Mouse (Mus musculus) olfactory bulb, adult 2 months (tissue): Measurements from ENCODE around the gene Nav2. TPM values are rescaled to one million over a fixed set of nuclear protein-coding genes. Genes with fewer than 3 reads are reported as not detected.

ENCODE experiments used
- H3K27ac ChIP-seq: fragments of 200-500 bp; 2 replicates; pipeline ENCODE4 v1.5.1; 2012; ENCODE audit warnings: low read depth, low read length; ENCODE audit not compliant: insufficient read depth
- H3K4me1 ChIP-seq: fragments of 200-500 bp; 2 replicates; pipeline ENCODE4 v1.6.1; 2012; ENCODE audit warnings: low read length; ENCODE audit not compliant: control insufficient read depth, insufficient read depth
- H3K4me3 ChIP-seq: fragments of 200-500 bp; 2 replicates; pipeline ENCODE4 v1.5.1; 2012; ENCODE audit warnings: mild to moderate bottlenecking, low read depth, low read length, moderate library complexity; ENCODE audit not compliant: insufficient read depth
- CTCF ChIP-seq: fragments of 200-500 bp; IDR thresholded peaks from 2 replicates; pipeline ENCODE4 v1.5.1; 2012; ENCODE audit warnings: low read depth, mild to moderate bottlenecking, low read length, moderate library complexity; ENCODE audit not compliant: insufficient read depth
- POLR2A ChIP-seq: fragments of 200-500 bp; IDR thresholded peaks from 2 replicates; pipeline ENCODE4 v1.6.1; 2012; ENCODE audit warnings: mild to moderate bottlenecking, low read depth, low read length, moderate library complexity; ENCODE audit not compliant: insufficient read depth
- WGBS: fragments of 180-500 bp; shearing (Covaris S2); methylation state at CpG from one replicate; pipeline ENCODE4 v1.1.7; 2018; 5-methylcytosine and 5-hydroxymethylcytosine counted together
- polyA plus RNA-seq: library from polyadenylated mRNA; stranded (reverse); fragments of >200 nt; gene quantifications from 2 replicates; pipeline ENCODE4 v1.2.4, GENCODE M21; 2012; ENCODE audit warnings: low replicate concordance; ENCODE audit not compliant: missing spikeins, insufficient read depth, insufficient read length

Nav2 gene
- polyA plus RNA-seq, 1 experiment, result 57.3 TPM

DNA sequence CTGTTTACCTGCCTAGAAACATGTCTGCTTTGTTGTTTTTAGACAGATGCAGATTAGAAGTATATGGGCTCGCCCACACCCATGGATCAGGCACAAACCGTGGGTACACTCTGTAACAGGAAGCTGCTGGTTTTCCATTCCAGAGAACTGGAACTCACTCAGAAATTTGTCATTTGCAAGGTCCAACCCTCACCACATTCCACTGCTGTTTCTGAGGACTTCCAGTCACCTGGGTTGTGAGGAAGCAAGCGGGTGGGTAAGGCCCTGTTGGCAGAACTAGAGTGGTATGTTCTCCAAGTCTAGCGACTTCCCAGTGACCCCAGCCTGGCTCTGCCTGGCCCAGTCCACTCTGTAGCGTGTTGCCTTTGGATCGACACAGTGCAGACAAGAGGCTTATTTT, 349.6 kb downstream of the Nav2 start:
- H3K4me1 ChIP-seq, result peaks cover 63% of the 10 kb centered on the region
- H3K4me3 ChIP-seq, result no peak overlapping the region
- WGBS, result 61% methylated on average over 6 of the region's 6 CpGs
- no peak overlapping the region for H3K27ac ChIP-seq
- no peak for TF ChIP-seq CTCF
- TF ChIP-seq POLR2A, result no peak

DNA sequence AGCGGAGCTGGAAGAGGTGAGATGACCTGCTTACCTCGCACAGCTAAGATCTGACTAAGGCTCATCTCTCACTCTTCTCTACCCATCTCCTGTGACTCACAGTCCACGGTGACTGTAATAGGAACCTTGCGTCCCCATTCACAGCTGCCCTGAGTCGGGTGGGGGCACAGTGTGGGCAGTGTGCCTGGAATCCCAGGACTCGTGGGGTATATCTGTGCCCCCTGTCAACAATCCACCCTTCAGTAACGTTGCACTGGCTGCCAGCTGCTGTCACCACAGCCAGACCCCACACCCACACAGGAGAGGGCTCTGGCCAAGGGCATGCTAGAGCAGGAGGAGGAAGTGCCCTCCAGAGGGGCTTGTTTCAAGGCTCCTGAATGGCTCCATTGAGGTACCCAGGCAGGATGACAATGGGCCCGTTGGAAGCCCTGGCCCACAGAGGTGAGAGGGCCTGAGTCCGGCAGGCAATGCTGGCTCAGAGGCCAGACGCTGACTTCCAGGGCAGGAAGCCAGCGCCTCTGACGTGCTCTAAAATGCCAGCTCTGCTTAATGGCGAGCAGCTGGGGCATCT, 353.5 kb downstream of the Nav2 start:
- peak overlapping the region; percentile 38; the same call in 1 of the 2 replicates for H3K27ac ChIP-seq

DNA sequence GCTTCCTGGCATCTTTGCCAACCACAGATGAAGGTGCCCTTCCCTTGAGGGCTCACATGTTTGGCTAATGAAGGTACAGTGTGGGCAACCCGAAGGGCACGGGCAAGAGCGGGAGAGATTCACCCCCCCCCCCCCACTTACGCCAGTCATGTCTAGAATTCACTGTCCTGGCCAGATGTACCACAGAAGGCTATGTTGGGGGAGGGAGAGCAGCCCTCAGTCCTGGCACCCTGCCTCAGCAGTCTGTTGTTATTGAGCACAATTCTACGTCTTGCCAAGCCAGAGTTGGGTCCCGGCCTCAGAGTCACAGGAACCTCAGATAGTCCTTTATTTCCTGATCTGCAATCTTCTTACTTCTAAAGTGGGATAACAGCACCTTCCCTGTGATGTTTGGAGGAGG, 357.9 kb downstream of the Nav2 start:
- TF ChIP-seq POLR2A (no peak), CTCF (no peak)
- Histone ChIP-seq H3K27ac (peak overlapping the region; percentile 69), H3K4me1 (peaks cover 71% of the 10 kb centered on the region), H3K4me3 (no peak overlapping the region)
- WGBS, result 25% methylated on average over 6 of the region's 6 CpGs

More for the DNA sequence above, 353.5 kb downstream of the Nav2 start:
- TF ChIP-seq POLR2A (no peak), CTCF (no peak)
- H3K4me1 ChIP-seq, result peaks cover 65% of the 10 kb centered on the region
- H3K4me3 ChIP-seq, result no peak overlapping the region
- WGBS, result 25% methylated on average over 13 of the region's 13 CpGs

DNA sequence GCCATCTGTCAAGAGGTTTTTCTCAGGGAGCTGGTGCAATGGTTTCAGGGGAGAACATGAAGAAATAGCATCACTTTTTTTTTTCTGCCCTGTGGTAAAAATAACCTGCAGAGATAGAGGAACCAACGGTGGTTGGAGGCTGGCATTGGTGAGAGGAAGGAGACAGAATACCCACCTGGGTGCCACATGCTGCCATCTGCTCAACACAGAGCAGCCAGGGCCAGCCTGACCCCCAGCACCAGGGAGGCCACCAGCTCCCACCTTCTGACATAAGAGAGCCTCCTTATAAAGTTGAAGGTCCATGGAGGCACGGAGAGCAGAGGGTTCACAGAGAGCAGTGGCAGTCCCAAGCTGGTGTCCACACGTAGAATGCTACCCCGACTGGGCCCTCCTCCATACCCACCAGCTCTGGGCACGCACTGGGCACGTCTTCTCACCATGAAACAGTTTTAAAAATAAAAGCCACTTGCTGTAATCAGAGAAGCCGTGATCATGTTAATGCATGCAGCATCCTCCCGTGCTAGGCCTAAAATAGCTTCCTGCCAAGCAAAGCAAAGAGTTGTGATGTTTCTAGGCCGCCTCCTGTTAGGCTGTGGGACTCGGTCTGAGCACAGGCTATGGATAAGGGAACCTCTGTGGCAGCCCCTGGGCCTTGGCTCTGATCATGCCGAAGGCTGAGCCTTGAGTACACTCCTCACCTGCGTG, 359.3 kb downstream of the Nav2 start:
- peak overlapping the region; percentile 90 for H3K27ac ChIP-seq
- TF ChIP-seq POLR2A, result no peak
- no peak for TF ChIP-seq CTCF
- H3K4me3 ChIP-seq, result no peak overlapping the region
- WGBS, result 21% methylated on average over 12 of the region's 12 CpGs
- peaks cover 71% of the 10 kb centered on the region for H3K4me1 ChIP-seq

DNA sequence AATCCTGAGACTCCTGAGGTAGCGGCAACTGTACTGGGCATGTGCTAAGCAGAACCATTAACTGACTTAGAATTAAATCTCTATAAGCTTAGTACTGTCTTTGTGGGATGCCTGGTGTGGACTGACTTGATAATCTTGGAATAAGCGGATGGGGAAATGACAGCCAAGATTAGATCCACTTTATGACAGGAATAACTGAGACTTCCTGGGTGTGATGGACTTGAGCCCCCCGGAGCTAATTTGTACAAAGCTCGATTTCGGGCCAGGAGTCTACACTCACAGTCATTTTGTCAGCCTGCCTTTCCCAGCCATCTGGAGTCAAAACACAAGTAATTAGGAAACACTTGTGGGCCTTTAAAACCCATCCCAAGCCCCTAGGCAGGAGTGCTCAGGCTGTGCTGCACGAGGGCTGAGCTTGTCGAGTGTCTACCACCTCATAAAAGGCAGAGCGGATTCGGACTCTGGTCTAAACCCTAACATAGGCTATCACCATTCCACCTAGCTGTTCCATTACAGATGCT, 359.9 kb downstream of the Nav2 start:
- H3K4me1 ChIP-seq, result peaks cover 74% of the 10 kb centered on the region
- 46% methylated on average over 9 of the region's 9 CpGs for WGBS
- H3K27ac ChIP-seq, result peak overlapping the region; percentile 89
- no peak for TF ChIP-seq POLR2A
- no peak for TF ChIP-seq CTCF
- H3K4me3 ChIP-seq, result no peak overlapping the region

DNA sequence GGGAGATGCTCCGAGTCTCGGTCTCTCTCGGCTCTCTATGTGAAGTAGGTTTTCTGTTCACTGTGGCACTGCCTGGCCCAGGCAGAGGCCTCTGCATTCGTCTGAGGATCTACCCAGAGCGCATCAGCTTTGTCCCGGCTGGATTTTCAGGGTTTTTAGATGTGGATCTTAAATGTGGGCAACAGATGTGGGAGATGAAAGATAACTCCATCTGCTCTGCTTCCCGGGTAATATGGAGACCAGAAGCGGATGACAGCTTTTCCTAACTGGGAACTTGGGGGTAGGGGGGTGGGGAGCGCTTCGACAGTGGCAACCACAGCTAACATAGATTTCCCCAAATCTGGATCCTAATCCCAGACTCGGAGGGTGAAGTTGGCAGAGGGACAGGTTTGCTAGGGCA, 362.3 kb downstream of the Nav2 start:
- 61% methylated on average over 11 of the region's 11 CpGs for WGBS
- no peak for TF ChIP-seq POLR2A
- TF ChIP-seq CTCF, result no peak
- no peak overlapping the region for H3K4me3 ChIP-seq
- H3K4me1 ChIP-seq, result peaks cover 76% of the 10 kb centered on the region
- H3K27ac ChIP-seq, result no peak overlapping the region

DNA sequence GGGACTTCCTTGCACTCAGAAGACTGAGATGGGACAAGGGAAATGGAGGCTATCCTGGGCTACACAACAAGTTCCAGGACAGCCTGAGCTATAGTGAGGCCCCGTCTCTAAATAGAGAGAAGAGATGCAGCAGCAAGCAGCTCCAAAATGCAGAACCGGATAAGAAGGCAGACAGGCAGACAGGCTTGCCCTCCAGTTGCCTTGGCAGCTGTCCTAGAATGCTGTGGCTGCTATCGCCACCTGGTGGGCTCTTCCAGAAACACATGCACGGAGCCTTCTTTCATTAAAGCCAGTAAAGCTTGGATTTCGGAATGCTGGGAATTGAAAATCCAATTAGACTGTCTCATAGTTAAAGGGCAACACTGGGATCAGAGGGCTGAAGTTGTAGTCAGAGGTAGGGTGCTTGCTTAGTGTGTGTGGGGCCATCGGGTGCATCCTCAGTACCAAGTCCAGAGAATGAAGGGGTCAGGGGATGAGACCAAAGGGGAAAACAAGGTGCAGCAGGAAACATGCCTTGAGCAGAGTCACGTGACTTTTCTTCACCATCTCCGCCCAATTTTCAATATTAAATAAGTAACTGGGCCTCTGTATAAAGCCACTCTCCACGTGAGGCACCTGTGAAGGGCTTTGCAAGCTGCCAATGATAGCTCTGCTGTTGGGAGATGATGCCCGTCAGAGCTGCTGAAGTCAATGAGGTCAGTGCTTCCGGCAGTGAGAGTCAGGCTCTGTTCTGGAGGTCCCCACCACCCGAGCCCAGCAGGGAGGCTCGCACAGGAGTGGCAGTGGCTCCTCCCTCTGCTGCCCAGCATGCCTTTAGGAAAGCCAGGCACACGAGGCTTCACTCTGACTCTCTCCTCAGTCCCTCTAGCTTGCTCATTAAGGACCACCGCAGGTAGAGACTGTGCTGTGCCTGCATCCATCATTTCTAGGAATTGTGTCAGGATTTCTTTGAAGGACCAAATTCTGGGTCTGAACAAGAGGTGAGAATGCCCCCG, 364.2 kb downstream of the Nav2 start:
- Histone ChIP-seq H3K4me1 (peaks cover 67% of the 10 kb centered on the region), H3K4me3 (no peak overlapping the region), H3K27ac (peak overlapping the region; percentile 56; the same call in 1 of the 2 replicates)
- TF ChIP-seq CTCF, result peak; percentile 48
- TF ChIP-seq POLR2A, result no peak
- WGBS, result 24% methylated on average over 16 of the region's 16 CpGs

DNA sequence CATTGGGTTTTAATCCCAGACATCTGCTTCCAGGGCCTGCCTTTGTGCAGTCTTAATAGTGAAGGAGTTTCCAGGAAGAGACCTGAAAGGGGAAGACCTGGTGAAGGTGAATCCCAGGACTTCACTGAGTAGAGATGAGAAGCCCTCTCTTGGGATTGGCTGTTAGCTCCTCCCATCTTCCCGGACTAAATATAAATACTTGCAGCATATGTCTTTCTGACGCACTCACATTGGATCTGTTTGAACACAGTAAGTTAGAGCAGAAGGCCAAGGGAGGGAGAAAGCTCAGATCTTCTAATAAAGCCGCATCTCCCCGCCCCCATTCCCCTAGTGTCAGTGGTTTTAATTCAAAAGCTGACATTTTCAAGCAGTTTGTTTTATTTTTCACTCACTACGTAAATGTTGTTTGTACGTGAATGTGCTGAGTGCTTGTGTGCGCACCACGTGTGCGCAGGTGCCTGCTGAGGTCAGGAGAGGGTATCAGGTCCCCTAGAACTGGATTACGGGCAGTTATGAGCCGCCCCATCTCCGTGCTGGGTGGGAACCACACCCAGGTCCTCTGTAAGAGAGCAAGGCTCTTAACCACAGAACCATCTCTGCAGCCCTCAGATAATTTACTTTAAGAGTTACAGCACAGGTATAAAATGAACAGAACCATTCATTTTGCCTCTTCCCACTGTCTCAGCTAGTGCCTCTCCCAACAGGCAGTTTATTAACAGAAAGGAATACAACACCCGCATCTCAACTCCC, 365.6 kb downstream of the Nav2 start:
- Histone ChIP-seq H3K27ac (peak overlapping the region; percentile 12; the same call in 1 of the 2 replicates), H3K4me3 (no peak overlapping the region), H3K4me1 (peaks cover 61% of the 10 kb centered on the region)
- TF ChIP-seq CTCF (no peak), POLR2A (no peak)
- WGBS, result 69% methylated on average over 13 of the region's 13 CpGs
